Mouse (Mus musculus): Measurements from ENCODE around the gene Six3. TPM values are rescaled to one million over a fixed set of nuclear protein-coding genes. Genes with fewer than 3 reads are reported as not detected.

Six3 gene
- not detected for polyA plus RNA-seq (2014; fragmentation: Illumina TruSeq; extraction: RNeasy Lipid Tissue Mini Kit (QIAGEN cat#74804); ENCODE audit: low read depth, low replicate concordance)

DNA sequence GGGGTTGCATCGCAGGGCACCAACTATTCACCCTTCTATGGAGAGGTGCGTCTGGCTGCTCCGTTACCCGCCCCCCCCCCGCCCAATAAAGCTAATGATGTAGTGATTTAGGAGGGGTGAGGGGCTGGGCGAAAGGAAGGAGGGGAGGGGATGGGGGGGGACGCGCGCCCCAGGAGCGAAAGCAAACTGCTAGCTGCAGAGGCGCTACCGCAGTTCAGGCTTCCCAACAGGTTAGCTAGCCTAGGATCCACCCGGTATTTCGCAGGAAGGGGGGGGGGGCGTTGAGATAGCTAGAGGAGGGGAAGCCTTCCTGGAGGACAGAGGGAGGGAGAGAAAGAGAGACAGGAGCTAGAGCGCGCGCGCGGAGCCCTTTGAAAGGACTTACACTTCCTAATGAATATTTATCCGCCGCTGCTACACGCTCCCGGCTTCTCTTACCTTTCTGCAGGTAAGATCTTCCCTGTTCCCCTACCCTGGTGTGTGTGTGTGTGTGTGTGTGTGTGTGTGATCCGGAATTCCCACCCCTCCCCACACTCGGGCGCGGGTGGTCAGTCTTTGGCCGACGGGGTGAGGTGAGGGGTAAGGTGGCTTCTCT lies at the start of gene Six3:
Gene Six3 (plus strand): TSS at position 343 of the 595 bp plus-strand sequence.

Other genes with a start within 250 kb of the Six3 start
- 2.2 TPM for gene Six2, start 74.7 kb downstream of the Six3 start, polyA plus RNA-seq (2014; fragmentation: Illumina TruSeq; extraction: RNeasy Lipid Tissue Mini Kit (QIAGEN cat#74804); ENCODE audit: low read depth, low replicate concordance)